Mouse (Mus musculus) embryonic stem cell, embryonic (primary cell): ENCODE measurements at regions not wholly inside any gene's neighbourhood (a gene's known extent, or its start where the extent isn't known, plus 50 kb on each side); places are given as distances from the start of the nearest gene placed in this dataset.

Experiments
- CTCF ChIA-PET, 4 experiments: fragments of 300-600 bp in 2 of 4; fragments of 350-600 bp in 2 of 4; sonication (Branson Sonifier 250); formaldehyde crosslinking; loops; one replicate each; lab custom pipeline; 2022; ENCODE audit warnings: inconsistent platforms in 2 of 4; lab: Charles Lee
- POLR2A ChIA-PET, 4 experiments: fragments of 300-600 bp in 2 of 4; fragments of 350-600 bp in 2 of 4; sonication (Branson Sonifier 250); formaldehyde crosslinking; loops; one replicate each; lab custom pipeline; 2022; ENCODE audit warnings: antibody characterized with exemption in 4 of 4, inconsistent platforms in 1 of 4; lab: Charles Lee

- ChIA-PET POLR2A (no interaction called here), CTCF (no interaction called here)
These were observed 526.9 kb downstream of the Zpld1 start for GRCm38 (mm10) chr16:54770871-54771270.

- POLR2A ChIA-PET: no interaction called here
- CTCF ChIA-PET: no interaction called here
These were observed 553.6 kb downstream of the Zpld1 start for GRCm38 (mm10) chr16:54744188-54744587.

GRCm38 (mm10) chr16:54733516-54733915 is 564.3 kb downstream of the Zpld1 start:
- CTCF ChIA-PET: no interaction called here
- POLR2A ChIA-PET: no interaction called here

GRCm38 (mm10) chr16:54707880-54708279 is 589.9 kb downstream of the Zpld1 start:
- POLR2A ChIA-PET: no interaction called here
- CTCF ChIA-PET: no interaction called here

GRCm38 (mm10) chr16:54682815-54683214 is 615.0 kb downstream of the Zpld1 start:
- ChIA-PET CTCF (no interaction called here), POLR2A (no interaction called here)

- ChIA-PET POLR2A (no interaction called here), CTCF (no interaction called here)
These were observed 648.9 kb downstream of the Zpld1 start for GRCm38 (mm10) chr16:54648728-54649525.

- CTCF ChIA-PET: no interaction called here
- POLR2A ChIA-PET: no interaction called here
These were observed 650.0 kb downstream of the Zpld1 start for GRCm38 (mm10) chr16:54647821-54648220.

GRCm38 (mm10) chr16:54646252-54646651 is 651.5 kb downstream of the Zpld1 start:
- ChIA-PET POLR2A (no interaction called here), CTCF (no interaction called here)

- ChIA-PET CTCF (interaction anchor here in 1 of 4 experiments (0.7 kb wide), 1 partner anchor 46 kb away, joined by 5 read pairs; no protein-coding TSS in a partner anchor), POLR2A (interaction anchor here in 1 of 4 experiments (0.5 to 0.6 kb wide), 2 partner anchors 337 to 1343 kb away, joined by 5 read pairs; no protein-coding TSS in a partner anchor)
These were observed 668.6 kb downstream of the Zpld1 start for GRCm38 (mm10) chr16:54629183-54629582.

GRCm38 (mm10) chr16:54592643-54593042 is 705.1 kb downstream of the Zpld1 start:
- POLR2A ChIA-PET: no interaction called here
- CTCF ChIA-PET: no interaction called here
